Mouse (Mus musculus) spleen, adult 2 months (tissue): ENCODE results near the gene Iqgap3.

ENCODE experiments used
- CTCF ChIP-seq: fragments of 200-500 bp; IDR thresholded peaks from 2 replicates; pipeline ENCODE4 v1.5.1; 2011; ENCODE audit warnings: mild to moderate bottlenecking, inconsistent platforms; ENCODE audit not compliant: insufficient read depth, insufficient read length, insufficient replicate concordance; ENCODE audit errors: extremely low read depth
- POLR2A ChIP-seq: fragments of 200-500 bp; IDR thresholded peaks from 2 replicates; pipeline ENCODE4 v1.6.1; 2011; ENCODE audit warnings: low read depth, low read length, inconsistent platforms

GRCm38 (mm10) chr3:88049532-88049931, 32.2 kb upstream of the Iqgap3 start:
- no peak for TF ChIP-seq POLR2A
- TF ChIP-seq CTCF = no peak
